8 mouse cellular contexts compared by ENCODE assay signal in genomic region chr11:52346635-52347005, GRCm38 (mm10). TPM values are rescaled to one million over a fixed set of nuclear protein-coding genes. Genes with fewer than 3 reads are reported as not detected.
DNase-seq lines count a peak whose midpoint lies in the region; ATAC-seq and TF ChIP-seq lines count a peak whose summit lies in the region.

No protein-coding gene starts in this region.

- no peak overlapping the region for H3K9ac ChIP-seq in hindbrain, postnatal 0 days (replicated peaks; ENCODE audit: low read length)
- H3K9ac ChIP-seq in liver, postnatal 0 days (replicated peaks), result peak overlapping the region; percentile 31
- no peak overlapping the region for H3K9ac ChIP-seq in neural tube, embryonic 14.5 days (replicated peaks; ENCODE audit: low read depth, low read length)

- no peaks in the 10 kb centered on the region for H3K27me3 ChIP-seq in embryonic facial prominence, embryonic 10.5 days (replicated peaks; ENCODE audit: low read depth, poor library complexity, severe bottlenecking)
- no peaks in the 10 kb centered on the region for H3K27me3 ChIP-seq in hindbrain, postnatal 0 days (ENCODE audit: insufficient read depth, low read length)
- no peaks in the 10 kb centered on the region for H3K27me3 ChIP-seq in liver, postnatal 0 days (ENCODE audit: insufficient read depth, low read length)
- no peaks in the 10 kb centered on the region for H3K27me3 ChIP-seq in neural tube, embryonic 14.5 days (ENCODE audit: control insufficient read depth, insufficient read depth, low read length)

- ATAC-seq in cerebellum, adult (ENCODE audit: insufficient number of reproducible peaks, low FRiP score, low TSS enrichment), result peak; percentile 16; the same call in 1 of the 2 replicates
- peak; percentile 28 for ATAC-seq in CD4-positive, CD25-positive, alpha-beta regulatory T cell, adult 4 months
- ATAC-seq in hindbrain, postnatal 0 days, result peak; percentile 87
- ATAC-seq in liver, postnatal 0 days, result peak; percentile 80
- peak; percentile 57; the same call in 1 of the 2 replicates for ATAC-seq in neural tube, embryonic 14.5 days (ENCODE audit: low read depth)

- DNase-seq in cerebellum, adult 11 months, result no peak
- peak; percentile 79 for DNase-seq in embryonic facial prominence, embryonic 10.5 days (ENCODE audit: low spot score)
- peak; percentile 85 for DNase-seq in hindbrain, postnatal 0 days (ENCODE audit: low spot score)
- peak; percentile 73 for DNase-seq in liver, postnatal 0 days
- DNase-seq in B cell, adult 2 months, result no peak

- TF ChIP-seq EP300 in liver, postnatal 0 days (IDR thresholded peaks at IDR 0.05; ENCODE audit: low read depth), result no peak

- no peaks in the 10 kb centered on the region for H3K36me3 ChIP-seq in embryonic facial prominence, embryonic 10.5 days (replicated peaks)
- no peaks in the 10 kb centered on the region for H3K36me3 ChIP-seq in hindbrain, postnatal 0 days (ENCODE audit: insufficient read depth, low read length)
- H3K36me3 ChIP-seq in liver, postnatal 0 days (replicated peaks; ENCODE audit: insufficient read depth, low read length), result no peaks in the 10 kb centered on the region
- no peaks in the 10 kb centered on the region for H3K36me3 ChIP-seq in neural tube, embryonic 14.5 days (ENCODE audit: control insufficient read depth, insufficient read depth, low read length)

- peaks cover 27% of the 10 kb centered on the region for H3K4me1 ChIP-seq in embryonic facial prominence, embryonic 10.5 days
- no peaks in the 10 kb centered on the region for H3K4me1 ChIP-seq in hindbrain, postnatal 0 days (ENCODE audit: insufficient read depth, low read length)
- H3K4me1 ChIP-seq in liver, postnatal 0 days (ENCODE audit: insufficient read depth), result peaks cover 14% of the 10 kb centered on the region
- H3K4me1 ChIP-seq in neural tube, embryonic 14.5 days (ENCODE audit: control insufficient read depth, insufficient read depth, low read length), result no peaks in the 10 kb centered on the region

- peak overlapping the region; percentile 48 for H3K4me3 ChIP-seq in embryonic facial prominence, embryonic 10.5 days
- H3K4me3 ChIP-seq in hindbrain, postnatal 0 days (ENCODE audit: low read length), result peak overlapping the region; percentile 20
- peak overlapping the region; percentile 47 for H3K4me3 ChIP-seq in liver, postnatal 0 days (ENCODE audit: low read depth, low read length)
- peak overlapping the region; percentile 6 for H3K4me3 ChIP-seq in neural tube, embryonic 14.5 days (ENCODE audit: low read depth, low read length)

- no peak for TF ChIP-seq CTCF in hindbrain, postnatal 0 days (IDR thresholded peaks at IDR 0.05; ENCODE audit: low read depth)
- TF ChIP-seq CTCF in liver, postnatal 0 days (IDR thresholded peaks at IDR 0.05; ENCODE audit: low read depth), result no peak

- H3K27ac ChIP-seq in embryonic facial prominence, embryonic 10.5 days (replicated peaks), result peak overlapping the region; percentile 75
- H3K27ac ChIP-seq in hindbrain, postnatal 0 days, result peak overlapping the region; percentile 74; the same call in 1 of the 2 replicates
- H3K27ac ChIP-seq in liver, postnatal 0 days (ENCODE audit: low read depth), result no peak overlapping the region; the same call in 1 of the 2 replicates
- no peak overlapping the region; the same call in 1 of the 2 replicates for H3K27ac ChIP-seq in neural tube, embryonic 14.5 days (ENCODE audit: low read depth, low read length)

- WGBS in embryonic facial prominence, embryonic 10.5 days, result 3% methylated on average over 12 of the region's 12 CpGs
- 6% methylated on average over 12 of the region's 12 CpGs for WGBS in hindbrain, postnatal 0 days
- WGBS in liver, postnatal 0 days (ENCODE audit: insufficient replicate concordance), result 5% methylated on average over 12 of the region's 12 CpGs
- WGBS in neural tube, embryonic 14.5 days, result 4% methylated on average over 12 of the region's 12 CpGs

- H3K9me3 ChIP-seq in embryonic facial prominence, embryonic 10.5 days, result no peaks in the 10 kb centered on the region
- no peaks in the 10 kb centered on the region for H3K9me3 ChIP-seq in hindbrain, postnatal 0 days (ENCODE audit: low read length)
- H3K9me3 ChIP-seq in liver, postnatal 0 days (ENCODE audit: low read length), result no peaks in the 10 kb centered on the region
- no peaks in the 10 kb centered on the region for H3K9me3 ChIP-seq in neural tube, embryonic 14.5 days (ENCODE audit: control insufficient read depth, low read length)

- H3K4me2 ChIP-seq in hindbrain, postnatal 0 days (ENCODE audit: low read depth, low read length), result peak overlapping the region; percentile 52
- peak overlapping the region; percentile 73 for H3K4me2 ChIP-seq in liver, postnatal 0 days (ENCODE audit: low read depth, low read length)
- peak overlapping the region; percentile 35 for H3K4me2 ChIP-seq in neural tube, embryonic 14.5 days (ENCODE audit: low read depth, low read length)

RNA-seq across cellular contexts. Expression of gene Vdac1, which starts 14.0 kb away (rescaled TPM):
- polyA plus RNA-seq in CD4-positive, CD25-positive, alpha-beta regulatory T cell, adult 4 months (2017; shearing (Covaris generic)), result 100 to 1,000 TPM in 1 of 2 experiments, 10 to 100 TPM in 1; 67.5 to 104 TPM
- polyA plus RNA-seq in embryonic facial prominence, embryonic 10.5 days (2016; fragmentation: Nextera tagmentation; extraction: Ambion mirVana), result 204 and 209 TPM in 2 replicates
- total RNA-seq in hindbrain, postnatal 0 days (2014; rRNA removed), result 276 and 314 TPM in 2 replicates
- polyA plus RNA-seq in hindbrain, postnatal 0 days (2015; fragmentation: Nextera tagmentation; extraction: Ambion mirVana), result 437 and 441 TPM in 2 replicates
- 101 and 104 TPM in 2 replicates for polyA plus RNA-seq in liver, postnatal 0 days (2015; fragmentation: Nextera tagmentation; extraction: Ambion mirVana)
- polyA plus RNA-seq in neural tube, embryonic 14.5 days (2014; fragmentation: Nextera tagmentation; extraction: Ambion mirVana), result 282 and 283 TPM in 2 replicates

RNA-seq across cellular contexts. Expression of gene 9530068E07Rik, which starts 49.6 kb away (rescaled TPM):
- polyA plus RNA-seq in CD4-positive, CD25-positive, alpha-beta regulatory T cell, adult 4 months (2017; shearing (Covaris generic)), result 10 to 100 TPM; 43.7 to 50.8 TPM
- polyA plus RNA-seq in embryonic facial prominence, embryonic 10.5 days (2016; fragmentation: Nextera tagmentation; extraction: Ambion mirVana), result 165 and 169 TPM in 2 replicates
- 125 and 142 TPM in 2 replicates for total RNA-seq in hindbrain, postnatal 0 days (2014; rRNA removed)
- 126 and 131 TPM in 2 replicates for polyA plus RNA-seq in hindbrain, postnatal 0 days (2015; fragmentation: Nextera tagmentation; extraction: Ambion mirVana)
- 82.4 and 88.9 TPM in 2 replicates for polyA plus RNA-seq in liver, postnatal 0 days (2015; fragmentation: Nextera tagmentation; extraction: Ambion mirVana)
- polyA plus RNA-seq in neural tube, embryonic 14.5 days (2014; fragmentation: Nextera tagmentation; extraction: Ambion mirVana), result 122 and 143 TPM in 2 replicates

Comparison
In these comparisons a context has a peak if more than half of its experiments do, and no peak if none do; other contexts are left out.
1. ATAC-seq: peak in every context shown above with its lines; median percentile 87 in hindbrain, postnatal 0 days; 80 in liver, postnatal 0 days; 57 in neural tube, embryonic 14.5 days; 28 in CD4-positive, CD25-positive, alpha-beta regulatory T cell, adult 4 months; 16 in cerebellum, adult.
2. DNase-seq: peak in embryonic facial prominence, embryonic 10.5 days (single experiment), hindbrain, postnatal 0 days (single experiment) and liver, postnatal 0 days (single experiment); none in cerebellum, adult 11 months (single experiment) and B cell, adult 2 months (0 of 2).
3. H3K27ac ChIP-seq: peak in embryonic facial prominence, embryonic 10.5 days (single experiment) and hindbrain, postnatal 0 days (single experiment); none in liver, postnatal 0 days (single experiment) and neural tube, embryonic 14.5 days (single experiment).
4. Peak in every context shown above with its lines, with median percentiles within 50 percentile points of each other: H3K4me3 ChIP-seq and H3K4me2 ChIP-seq.